Mouse (Mus musculus) testis, adult 2 months (tissue): ENCODE data around the gene Tbxas1. TPM values are rescaled to one million over a fixed set of nuclear protein-coding genes. Genes with fewer than 3 reads are reported as not detected.

Source experiments
- H3K27ac ChIP-seq: fragments of 200-500 bp; 2 replicates; pipeline ENCODE4 v1.5.1; 2012; ENCODE audit warnings: low read depth, low read length; ENCODE audit not compliant: control insufficient read depth, insufficient read depth
- H3K27me3 ChIP-seq: fragments of 200-500 bp; 2 replicates; pipeline ENCODE4 v1.6.1; 2012; ENCODE audit warnings: mild to moderate bottlenecking, low read length, moderate library complexity; ENCODE audit not compliant: control insufficient read depth, insufficient read depth
- H3K36me3 ChIP-seq: fragments of 200-500 bp; 2 replicates; pipeline ENCODE4 v1.6.1; 2012; ENCODE audit warnings: mild to moderate bottlenecking, low read length; ENCODE audit not compliant: control insufficient read depth, insufficient read depth
- H3K4me1 ChIP-seq: fragments of 200-500 bp; 2 replicates; pipeline ENCODE4 v1.6.1; 2012; ENCODE audit warnings: low read length; ENCODE audit not compliant: control insufficient read depth, insufficient read depth
- H3K4me3 ChIP-seq: fragments of 200-500 bp; 2 replicates; pipeline ENCODE4 v1.5.1; 2012; ENCODE audit warnings: low read depth, mild to moderate bottlenecking, low read length, moderate library complexity, mixed read lengths; ENCODE audit not compliant: control insufficient read depth
- CTCF ChIP-seq: fragments of 200-500 bp; IDR thresholded peaks from 2 replicates; pipeline ENCODE4 v1.5.1; 2012; ENCODE audit warnings: low read depth, mild to moderate bottlenecking, inconsistent platforms, low read length, moderate library complexity; ENCODE audit not compliant: control insufficient read depth, insufficient read depth, insufficient replicate concordance
- POLR2A ChIP-seq: fragments of 200-500 bp; IDR thresholded peaks from 2 replicates; pipeline ENCODE4 v1.6.1; 2012; ENCODE audit warnings: low read depth, mild to moderate bottlenecking, inconsistent platforms, low read length, moderate library complexity; ENCODE audit not compliant: control insufficient read depth
- polyA plus RNA-seq: library from polyadenylated mRNA; depleted of rRNA; stranded (reverse); fragments of >200 nt; gene quantifications from 2 replicates; pipeline ENCODE4 v1.2.3, GENCODE M21; 2012

The Tbxas1 gene
- polyA plus RNA-seq, 1 experiment: 0.16 TPM

DNA sequence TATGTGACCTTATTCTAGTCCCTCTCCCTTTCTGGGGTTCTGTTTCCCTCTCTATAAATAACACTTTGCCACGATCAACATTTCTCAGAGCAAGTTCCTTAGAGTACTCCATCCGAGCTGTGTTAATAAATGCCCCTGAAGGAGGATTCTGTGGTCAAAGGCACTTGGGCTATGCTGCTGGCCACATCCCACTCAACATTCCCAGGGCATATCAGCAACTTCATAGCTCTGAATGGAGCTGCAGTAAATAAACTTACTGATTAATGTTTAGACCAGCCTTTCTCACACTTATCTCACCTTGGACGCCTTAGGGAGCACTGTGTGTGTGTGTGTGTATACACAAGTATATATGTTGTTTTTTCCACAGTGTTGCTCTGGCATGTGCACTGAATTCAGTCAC, 42.2 kb downstream of the Tbxas1 start:
- Histone ChIP-seq H3K27me3 (no peaks in the 10 kb centered on the region), H3K36me3 (no peaks in the 10 kb centered on the region), H3K4me1 (no peaks in the 10 kb centered on the region), H3K27ac (no peak overlapping the region), H3K4me3 (no peak overlapping the region)
- TF ChIP-seq POLR2A (no peak), CTCF (no peak)

GRCm38 (mm10) chr6:38918728-38919127, 43.5 kb downstream of the Tbxas1 start:
- Histone ChIP-seq H3K4me3 (no peak overlapping the region), H3K27ac (no peak overlapping the region), H3K36me3 (no peaks in the 10 kb centered on the region), H3K27me3 (no peaks in the 10 kb centered on the region), H3K4me1 (no peaks in the 10 kb centered on the region)
- no peak for TF ChIP-seq POLR2A
- no peak for TF ChIP-seq CTCF

- Histone ChIP-seq H3K4me3 (no peak overlapping the region), H3K4me1 (no peaks in the 10 kb centered on the region), H3K36me3 (no peaks in the 10 kb centered on the region), H3K27me3 (no peaks in the 10 kb centered on the region), H3K27ac (no peak overlapping the region)
- TF ChIP-seq CTCF (no peak), POLR2A (no peak)
Measured at GRCm38 (mm10) chr6:38919135-38919740, 44.0 kb downstream of the Tbxas1 start.

GRCm38 (mm10) chr6:38920141-38920540, 44.9 kb downstream of the Tbxas1 start:
- TF ChIP-seq CTCF (no peak), POLR2A (no peak)
- H3K27ac ChIP-seq: no peak overlapping the region

GRCm38 (mm10) chr6:38921095-38921809, 46.0 kb downstream of the Tbxas1 start:
- Histone ChIP-seq H3K4me3 (no peak overlapping the region), H3K4me1 (peaks cover 7% of the 10 kb centered on the region), H3K27ac (no peak overlapping the region), H3K36me3 (no peaks in the 10 kb centered on the region), H3K27me3 (no peaks in the 10 kb centered on the region)
- TF ChIP-seq POLR2A (no peak), CTCF (no peak)

More at GRCm38 (mm10) chr6:38920141-38920540, 44.9 kb downstream of the Tbxas1 start:
- Histone ChIP-seq H3K4me1 (peaks cover 4% of the 10 kb centered on the region), H3K36me3 (no peaks in the 10 kb centered on the region), H3K4me3 (no peak overlapping the region), H3K27me3 (no peaks in the 10 kb centered on the region)

DNA sequence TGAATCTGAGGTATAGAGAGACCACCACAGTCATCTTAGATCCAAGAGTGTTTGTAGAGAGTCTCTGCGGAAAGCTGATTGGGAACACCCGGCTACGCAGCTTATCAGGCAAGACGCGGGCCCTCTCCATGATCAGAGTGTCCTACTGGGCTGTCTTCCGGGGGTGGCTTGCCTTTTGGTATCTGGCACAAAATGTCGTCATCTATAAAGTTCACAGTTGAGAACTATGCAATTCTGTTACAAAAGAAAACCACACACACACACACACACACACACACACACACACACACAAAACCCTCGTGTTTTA, 46.6 kb downstream of the Tbxas1 start:
- H3K27ac ChIP-seq: no peak overlapping the region
- no peak overlapping the region for H3K4me3 ChIP-seq
- TF ChIP-seq CTCF: no peak
- no peak for TF ChIP-seq POLR2A
- H3K4me1 ChIP-seq: peaks cover 10% of the 10 kb centered on the region
- H3K36me3 ChIP-seq: no peaks in the 10 kb centered on the region
- no peaks in the 10 kb centered on the region for H3K27me3 ChIP-seq

GRCm38 (mm10) chr6:38922517-38922916, 47.3 kb downstream of the Tbxas1 start:
- no peaks in the 10 kb centered on the region for H3K36me3 ChIP-seq
- TF ChIP-seq CTCF: no peak
- no peak for TF ChIP-seq POLR2A
- H3K4me3 ChIP-seq: no peak overlapping the region
- no peaks in the 10 kb centered on the region for H3K27me3 ChIP-seq
- H3K27ac ChIP-seq: no peak overlapping the region
- H3K4me1 ChIP-seq: peaks cover 10% of the 10 kb centered on the region

DNA sequence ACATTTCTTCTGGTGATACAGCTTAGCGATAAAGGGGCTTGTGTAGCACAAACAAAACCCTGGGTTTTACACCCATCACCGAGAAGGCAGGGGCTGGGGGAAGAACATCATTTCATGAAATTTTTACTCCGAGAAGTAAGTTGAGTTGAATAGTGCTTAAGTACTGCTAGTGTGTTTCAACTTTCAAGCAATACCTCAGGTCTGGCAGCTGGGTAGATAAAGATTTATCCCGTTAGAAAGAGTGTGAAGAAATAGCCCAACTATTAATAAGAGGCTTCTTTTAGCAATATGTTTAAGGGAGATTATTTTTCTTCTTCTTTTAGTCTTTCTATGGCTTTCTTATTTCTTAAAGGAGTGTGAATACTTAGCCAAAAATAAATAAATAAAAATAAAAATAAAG, 48.2 kb downstream of the Tbxas1 start:
- Histone ChIP-seq H3K4me1 (peaks cover 10% of the 10 kb centered on the region), H3K36me3 (no peaks in the 10 kb centered on the region), H3K27me3 (no peaks in the 10 kb centered on the region), H3K4me3 (no peak overlapping the region), H3K27ac (no peak overlapping the region)
- TF ChIP-seq CTCF: no peak
- no peak for TF ChIP-seq POLR2A
